Mouse (Mus musculus): ENCODE results near the gene Gstp1.
"Not testable (repeated sequence)": the region's sequence is repeated elsewhere in the genome, so short reads cannot be mapped to it uniquely, and the experiment has no call there.

The Gstp1 gene

GRCm38 (mm10) chr19:4060044-4060898 lies 22.5 kb upstream of the Gstp1 start:
- DNase-seq, result not testable (repeated sequence)

GRCm38 (mm10) chr19:4059069-4059740 lies 21.4 kb upstream of the Gstp1 start, which contains the start of gene Gstp3:
TSS of gene Gstp3 (minus strand) at chr19:4059569.
- no peak for DNase-seq

GRCm38 (mm10) chr19:4058581-4058980 lies 20.8 kb upstream of the Gstp1 start:
- DNase-seq, result no peak

- DNase-seq, result no peak
Measured at GRCm38 (mm10) chr19:4057962-4058361, 20.2 kb upstream of the Gstp1 start.

GRCm38 (mm10) chr19:4057389-4057788 lies 19.6 kb upstream of the Gstp1 start:
- DNase-seq, result no peak

GRCm38 (mm10) chr19:4056727-4057126 lies 18.9 kb upstream of the Gstp1 start:
- no peak for DNase-seq

GRCm38 (mm10) chr19:4055947-4056693 lies 18.3 kb upstream of the Gstp1 start:
- no peak for DNase-seq

- DNase-seq, result no peak
Measured at GRCm38 (mm10) chr19:4055216-4055946, 17.6 kb upstream of the Gstp1 start.

- DNase-seq, result no peak
Measured at GRCm38 (mm10) chr19:4054613-4055012, 16.8 kb upstream of the Gstp1 start.

GRCm38 (mm10) chr19:4052516-4053030 lies 14.8 kb upstream of the Gstp1 start:
- no peak for DNase-seq

GRCm38 (mm10) chr19:4051741-4052515 lies 14.1 kb upstream of the Gstp1 start:
- no peak for DNase-seq

- no peak for DNase-seq
Measured at GRCm38 (mm10) chr19:4051016-4051415, 13.2 kb upstream of the Gstp1 start.

- DNase-seq, result not testable (repeated sequence)
Measured at GRCm38 (mm10) chr19:4049069-4049468, 11.3 kb upstream of the Gstp1 start.

GRCm38 (mm10) chr19:4047859-4048258 lies 10.1 kb upstream of the Gstp1 start:
- peak; percentile 41 for DNase-seq

GRCm38 (mm10) chr19:4046866-4047254 lies 9.1 kb upstream of the Gstp1 start:
- no peak for DNase-seq

GRCm38 (mm10) chr19:4045966-4046865 lies 8.4 kb upstream of the Gstp1 start, which contains the start of gene Gstp2:
TSS of gene Gstp2 (minus strand) at chr19:4046023.
- peak; percentile 91 for DNase-seq

GRCm38 (mm10) chr19:4044109-4044508 lies 6.3 kb upstream of the Gstp1 start:
- DNase-seq, result not testable (repeated sequence)

- no peak for DNase-seq
Measured at GRCm38 (mm10) chr19:4042124-4042523, 4.3 kb upstream of the Gstp1 start.

GRCm38 (mm10) chr19:4041500-4041899 lies 3.7 kb upstream of the Gstp1 start:
- not testable (repeated sequence) for DNase-seq

GRCm38 (mm10) chr19:4040941-4041340 lies 3.2 kb upstream of the Gstp1 start:
- DNase-seq, result not testable (repeated sequence)
